Mouse (Mus musculus) CD4-positive naive resting alpha-beta T cell, adult 57 days (primary cell): Measurements from ENCODE around the gene Skint2. TPM values are rescaled to one million over a fixed set of nuclear protein-coding genes. Genes with fewer than 3 reads are reported as not detected.

Experiments
- total RNA-seq: library from RNA; stranded (reverse); gene quantifications from one replicate; pipeline ENCODE4 v1.2.4, GENCODE M21; 2023

Gene Skint2
- not detected for total RNA-seq

GRCm38 (mm10) chr4:112556894-112557293 lies at the start of gene Skint2:
Gene Skint2 (plus strand): TSS chr4:112557194.

Other genes with a start within 250 kb of the Skint2 start
- gene Skint9, start 123.2 kb upstream of the Skint2 start, total RNA-seq: not detected
- gene Skint10, start 217.7 kb downstream of the Skint2 start, total RNA-seq: not detected